Mouse (Mus musculus): ENCODE results near the gene Olfr1250.

GRCm38 (mm10) chr2:89614030-89614429 is 47.2 kb downstream of the Olfr1250 start, which contains the start of gene Olfr1247:
- TF ChIP-seq CTCF (IDR thresholded peaks at IDR 0.05; ENCODE audit: borderline replicate concordance, insufficient read depth, low read length) (no peak), POLR2A (IDR thresholded peaks at IDR 0.05; ENCODE audit: low read depth, low read length) (no peak)
